Mouse (Mus musculus): ENCODE measurements at regions not wholly inside any gene's neighbourhood (a gene's known extent, or its start where the extent isn't known, plus 50 kb on each side); places are given as distances from the start of the nearest gene placed in this dataset.

- no peak for DNase-seq
Observed at GRCm38 (mm10) chr11:24619021-24619420, 541.2 kb downstream of the Bcl11a start.

DNA sequence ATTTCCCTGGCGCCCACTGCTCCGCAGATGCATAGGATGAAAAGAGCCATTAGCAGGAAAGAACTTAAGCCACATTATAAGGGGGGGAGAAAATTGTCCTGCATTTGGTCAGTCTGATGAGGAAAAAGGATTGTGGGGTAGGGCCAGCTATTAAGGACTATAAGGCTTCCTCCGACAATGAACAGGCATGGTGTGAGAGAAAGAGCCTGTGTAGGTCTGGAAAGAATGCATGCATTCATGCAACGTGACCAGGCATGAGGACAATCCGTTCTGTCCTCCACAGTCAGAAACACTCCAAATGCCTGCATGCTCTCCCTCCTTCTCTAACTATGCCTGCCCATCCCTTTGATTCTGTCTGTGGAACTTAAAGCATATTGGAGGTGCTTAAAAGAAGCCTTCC is 550.8 kb downstream of the Bcl11a start:
- no peak for DNase-seq

DNA sequence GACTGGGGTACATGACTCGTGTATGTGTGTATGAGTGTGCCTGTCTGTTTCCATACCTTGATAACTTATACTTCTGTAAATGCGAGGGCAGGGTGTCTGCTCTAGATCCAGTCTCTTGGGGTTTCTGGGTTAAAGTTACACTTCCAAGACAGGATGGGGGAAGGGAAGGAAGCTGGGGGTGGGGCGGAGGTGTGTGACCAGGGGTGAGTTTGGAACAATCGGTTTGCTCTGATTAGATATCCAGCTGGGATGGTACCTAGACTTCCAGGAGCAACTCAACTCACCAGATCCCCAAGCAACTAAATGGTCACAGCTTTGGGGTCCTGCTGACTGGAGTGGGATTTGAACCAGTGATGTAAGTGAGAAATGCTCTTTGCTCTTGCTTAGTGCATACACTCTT is 551.6 kb downstream of the Bcl11a start:
- DNase-seq, result no peak

DNA sequence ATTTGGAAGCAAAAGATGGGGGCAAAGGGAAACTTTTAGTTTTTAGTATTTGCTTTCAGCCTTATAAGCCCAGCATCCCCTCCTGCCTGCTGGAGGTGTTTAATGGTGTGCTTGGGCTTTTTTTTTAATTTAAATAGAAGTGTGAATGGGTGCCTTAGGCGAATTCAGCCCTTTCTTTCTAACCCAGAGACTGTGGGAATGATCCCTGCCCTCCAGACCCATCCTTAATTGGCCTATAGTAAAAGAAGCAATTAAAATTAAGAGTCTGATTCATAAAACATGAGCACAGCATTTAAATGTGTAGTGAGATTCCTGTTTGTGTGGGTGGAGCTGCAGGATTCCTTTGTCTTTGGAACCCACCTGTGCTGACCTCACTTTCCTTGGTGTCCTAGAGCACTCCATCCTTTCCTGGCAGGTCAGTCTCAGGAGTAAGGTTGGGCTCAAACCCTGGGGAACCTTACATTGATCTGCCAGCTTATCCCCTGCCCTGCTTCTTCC is 552.6 kb downstream of the Bcl11a start:
- no peak for DNase-seq

DNA sequence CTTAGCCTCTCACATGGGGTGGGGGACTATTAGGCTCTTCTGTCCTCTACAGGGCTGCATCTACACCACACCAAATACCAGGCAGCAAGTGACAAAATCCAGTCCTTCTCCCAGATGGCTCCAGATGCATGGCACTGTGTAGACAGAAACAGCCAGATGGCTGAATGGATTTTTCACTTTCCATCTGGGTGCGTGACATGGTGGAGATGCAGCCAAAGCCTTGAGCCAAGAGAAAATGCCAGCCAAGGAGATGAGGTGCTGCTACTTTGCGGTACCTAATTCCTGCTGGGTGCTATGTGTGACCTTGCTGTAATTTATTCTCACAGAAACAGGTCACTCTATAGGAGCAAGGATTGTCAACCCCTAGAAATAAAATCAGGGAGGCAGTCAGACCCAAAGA is 553.8 kb downstream of the Bcl11a start:
- no peak for DNase-seq

GRCm38 (mm10) chr11:24636716-24637115 is 558.9 kb downstream of the Bcl11a start:
- DNase-seq, result no peak

- DNase-seq, result no peak
Observed at GRCm38 (mm10) chr11:24643439-24644109, 565.7 kb downstream of the Bcl11a start.

- no peak for DNase-seq
Observed at GRCm38 (mm10) chr11:24652852-24653251, 575.0 kb downstream of the Bcl11a start.

DNA sequence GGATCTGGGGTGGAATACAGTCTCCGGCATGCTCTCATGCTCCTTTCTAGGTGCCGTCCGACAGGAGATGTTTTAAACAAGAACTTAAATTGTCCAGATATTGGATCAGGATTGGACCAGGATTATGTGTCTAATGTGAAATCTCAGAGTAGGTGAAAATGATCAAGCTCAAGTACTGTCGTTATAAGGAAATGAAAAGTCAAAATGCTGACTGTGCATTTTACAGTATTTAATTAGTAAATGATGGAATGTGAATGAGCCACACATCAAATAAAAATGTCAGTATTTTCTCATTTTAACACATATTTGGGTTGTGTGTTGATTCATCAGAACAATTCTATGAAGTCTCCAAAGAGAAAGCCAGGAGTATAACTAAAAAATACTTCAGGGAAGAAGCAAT is 586.2 kb downstream of the Bcl11a start:
- DNase-seq, result no peak

DNA sequence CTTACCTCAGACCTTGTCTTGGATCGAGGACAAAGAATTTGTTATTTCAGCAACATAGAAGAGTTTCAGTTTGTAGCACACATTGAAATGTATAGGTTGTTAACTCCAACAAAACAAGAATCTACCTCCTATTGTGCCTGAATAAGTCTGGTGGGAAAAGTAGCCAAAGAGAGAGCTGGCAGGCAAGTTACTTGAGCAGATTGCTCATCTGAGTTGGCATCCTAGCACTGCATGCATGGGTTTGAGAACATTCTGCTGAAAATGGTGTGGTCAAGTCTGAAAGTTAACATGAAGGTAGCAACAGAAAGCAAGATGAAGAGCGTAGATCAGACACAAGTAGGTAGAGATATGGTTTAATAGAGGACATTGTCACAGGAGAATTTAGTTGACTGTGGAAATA is 587.5 kb downstream of the Bcl11a start:
- DNase-seq, result no peak

GRCm38 (mm10) chr11:24671662-24672061 is 593.8 kb downstream of the Bcl11a start:
- no peak for DNase-seq

- no peak for DNase-seq
Observed at GRCm38 (mm10) chr11:24673248-24674207, 595.7 kb downstream of the Bcl11a start.

- no peak for DNase-seq
Observed at GRCm38 (mm10) chr11:24674208-24674571, 596.3 kb downstream of the Bcl11a start.

GRCm38 (mm10) chr11:24677016-24677415 is 599.2 kb downstream of the Bcl11a start:
- no peak for DNase-seq

GRCm38 (mm10) chr11:24679581-24679980 is 601.7 kb downstream of the Bcl11a start:
- no peak for DNase-seq

DNA sequence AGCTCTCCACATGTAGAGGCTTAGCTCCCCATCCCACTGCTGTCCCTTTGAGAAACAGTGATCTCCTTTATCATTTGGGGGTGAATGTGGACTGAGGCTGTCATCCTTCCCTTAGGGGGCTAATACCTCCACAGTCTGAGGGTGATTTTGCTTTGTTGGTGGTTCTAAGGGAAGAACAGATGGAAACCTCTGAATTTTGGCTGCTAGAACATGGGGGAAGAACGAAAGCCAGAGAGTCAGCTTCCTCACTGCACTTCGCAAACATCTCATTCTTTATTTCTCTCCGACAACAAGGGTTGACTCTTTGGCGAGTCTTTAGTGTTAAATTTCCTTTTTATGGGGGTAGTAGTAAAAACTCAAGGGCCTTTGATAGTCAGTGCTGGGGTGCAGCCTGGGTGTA is 604.6 kb downstream of the Bcl11a start:
- no peak for DNase-seq

GRCm38 (mm10) chr11:24685545-24686467 is 608.0 kb downstream of the Bcl11a start:
- no peak for DNase-seq

DNA sequence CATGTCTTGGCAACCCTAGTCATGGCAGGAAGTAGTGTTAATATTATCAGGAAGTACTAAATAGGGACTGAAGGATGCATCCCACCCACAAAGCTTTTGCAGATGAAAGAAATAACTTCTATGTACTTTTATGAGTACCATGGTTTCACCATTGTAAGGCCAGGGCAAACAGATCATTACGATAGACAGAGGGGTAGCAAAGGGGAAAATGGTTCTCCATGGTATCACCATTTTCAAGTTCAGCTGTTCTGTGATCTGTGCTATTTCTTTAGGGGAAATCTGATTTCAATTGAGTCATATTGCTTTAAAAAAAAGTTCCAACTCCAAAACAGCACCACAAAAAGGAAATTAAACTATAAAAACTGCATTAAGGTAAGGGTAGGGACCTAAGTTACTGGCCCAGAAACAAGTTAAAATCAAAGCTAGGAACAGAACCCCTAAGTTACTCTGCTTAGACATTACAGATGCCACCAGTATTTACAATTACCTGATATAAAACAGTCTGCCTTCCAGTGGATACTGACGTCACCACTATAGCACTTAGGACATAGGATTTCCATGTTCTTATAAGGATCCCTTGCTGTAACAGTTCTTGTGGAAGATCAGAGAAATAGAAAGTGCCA is 610.4 kb downstream of the Bcl11a start:
- no peak for DNase-seq

DNA sequence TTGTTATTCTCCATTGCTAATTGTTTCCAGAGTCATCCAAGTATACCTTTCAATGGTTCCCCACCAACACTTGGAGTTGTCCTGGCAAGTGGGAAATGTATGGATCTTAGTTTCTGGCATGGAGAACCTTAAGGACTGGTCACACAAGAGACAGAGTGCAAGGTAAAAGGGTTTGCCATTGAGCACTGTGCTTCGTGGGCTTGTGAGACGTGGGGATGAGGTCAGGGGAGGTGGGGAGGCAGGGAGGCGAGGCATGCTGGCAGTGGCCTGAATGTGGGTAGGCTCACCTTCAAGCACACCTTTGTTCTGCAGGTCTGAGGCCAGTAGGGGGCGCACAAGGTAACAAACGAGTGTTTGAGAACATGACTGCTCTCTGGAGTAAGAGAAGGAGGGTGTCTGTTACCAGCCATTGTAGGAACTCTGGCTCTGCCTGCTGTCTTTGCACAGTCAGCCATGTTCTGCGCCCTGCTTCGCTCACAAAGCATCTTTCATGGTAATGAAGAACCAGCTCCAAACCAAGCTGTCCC is 612.0 kb downstream of the Bcl11a start:
- DNase-seq, result peak; percentile 12

GRCm38 (mm10) chr11:24693926-24694325 is 616.1 kb downstream of the Bcl11a start:
- DNase-seq, result peak; percentile 18

DNA sequence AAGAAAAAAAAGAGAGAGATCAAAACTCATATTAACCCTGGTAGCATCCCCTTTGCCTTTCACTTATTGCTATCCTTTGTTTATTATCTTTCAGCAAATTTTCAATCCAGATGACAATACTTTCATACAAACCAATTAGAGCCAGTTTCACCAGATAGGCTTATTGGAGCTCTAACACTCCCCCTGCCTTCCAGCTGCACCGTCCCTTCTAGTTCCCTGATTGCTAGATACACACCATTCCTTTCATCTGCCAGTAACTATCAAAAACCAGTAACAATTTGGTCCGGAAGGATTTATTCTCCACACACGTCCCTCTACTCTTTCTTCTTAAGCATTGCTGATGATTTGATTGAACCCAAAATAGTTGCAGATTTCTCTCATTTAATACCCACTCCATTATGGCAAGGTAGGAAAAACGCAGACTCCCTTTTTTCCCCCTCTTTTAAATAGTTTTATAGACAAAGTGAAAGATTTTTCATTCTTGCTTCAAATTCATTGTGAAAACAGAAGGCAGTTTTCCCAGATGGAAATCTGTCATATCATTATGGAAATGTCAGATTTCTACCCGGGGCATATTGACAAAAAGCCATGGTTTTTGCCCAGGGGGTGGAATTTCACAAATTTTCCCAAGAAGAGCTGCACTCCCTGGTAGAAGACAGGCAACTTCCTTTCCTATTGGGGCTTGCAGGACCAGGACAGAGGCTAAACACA is 617.3 kb downstream of the Bcl11a start:
- no peak for DNase-seq

DNA sequence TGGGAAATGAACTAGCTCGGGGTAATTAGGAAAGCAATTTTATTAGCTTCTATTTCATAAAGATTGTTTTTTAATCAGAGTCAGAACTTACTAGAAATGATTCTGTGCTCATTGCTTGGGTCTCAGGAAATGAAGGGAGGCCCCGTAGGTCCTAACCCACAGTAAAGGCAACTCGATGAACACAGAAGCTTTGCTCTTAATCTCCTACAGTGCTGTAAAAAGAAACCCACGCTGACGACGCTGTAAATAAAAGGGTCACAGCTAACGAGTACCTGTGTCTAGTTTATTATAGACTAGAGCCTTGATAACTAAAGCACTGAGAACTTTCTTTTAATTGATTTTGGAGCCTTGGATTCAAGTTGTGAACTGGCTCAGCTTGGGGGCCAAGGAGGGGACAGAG is 618.7 kb downstream of the Bcl11a start:
- no peak for DNase-seq
